In the genomic region with DNA sequence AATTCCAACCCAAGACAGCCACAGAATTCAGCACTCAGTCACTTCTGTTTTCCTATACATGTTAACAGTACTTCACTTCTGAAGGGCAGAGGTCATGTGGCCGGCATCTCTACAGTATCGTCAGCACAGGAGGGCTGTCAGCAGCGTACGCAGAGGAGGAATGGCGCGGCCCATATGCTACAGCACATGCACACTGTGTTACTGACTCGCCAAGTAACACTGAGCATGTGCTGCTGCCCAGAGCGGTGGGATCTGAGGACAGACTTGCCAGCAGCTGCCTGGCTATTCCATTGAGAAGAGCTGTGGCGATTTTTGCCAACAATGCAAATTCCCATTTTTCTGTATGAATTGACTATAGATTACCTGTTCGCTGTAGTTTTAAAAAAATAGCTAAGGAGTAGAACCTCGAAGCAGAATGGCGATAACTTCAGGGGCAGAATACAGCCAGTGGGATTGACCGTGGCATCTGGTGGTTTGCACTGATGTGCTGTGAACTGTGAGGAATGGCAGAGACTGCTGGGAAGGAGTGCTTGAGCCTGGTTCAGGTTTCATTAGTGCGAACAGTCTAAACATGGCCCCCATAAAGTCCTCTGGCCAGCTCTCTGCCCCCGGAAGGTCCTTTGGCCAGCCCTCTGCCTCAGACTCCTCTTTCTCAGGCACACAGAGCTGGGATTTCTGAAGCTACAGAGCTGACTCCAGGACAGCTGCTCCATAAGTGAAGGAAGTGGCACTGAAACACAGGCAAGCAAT, we compare ENCODE assay signal across 15 mouse cellular contexts.
A peak's percentile ranks its signal among the peaks of the same experiment; 100 is the strongest.
DNase-seq lines count a peak whose midpoint lies in the region; ATAC-seq and TF ChIP-seq lines count a peak whose summit lies in the region.
"Had no signal": no experiment of that assay in that cellular context is flagged by ENCODE, and none has a peak within 500 bp of the region (broad histone marks: within the 10 kb centered on the region; RNA-seq: fewer than 3 reads in every experiment).

No protein-coding gene starts in this region.

- H3K4me1 ChIP-seq in forebrain, embryonic 14.5 days (ENCODE audit: control insufficient read depth, insufficient read depth, low read length) = no peaks in the 10 kb centered on the region
- H3K4me1 ChIP-seq in forebrain, embryonic 10.5 days = peaks cover 46% of the 10 kb centered on the region
- peaks cover 18% of the 10 kb centered on the region for H3K4me1 ChIP-seq in forebrain, embryonic 16.5 days (replicated peaks; ENCODE audit: control insufficient read depth, insufficient read depth, low read length)
- peaks cover 38% of the 10 kb centered on the region for H3K4me1 ChIP-seq in limb, embryonic 14.5 days (ENCODE audit: control insufficient read depth, insufficient read depth, low read length)
- H3K4me1 ChIP-seq in heart, embryonic 12.5 days (replicated peaks) = peaks cover 19% of the 10 kb centered on the region

- H3K9me3 ChIP-seq in forebrain, embryonic 14.5 days (replicated peaks; ENCODE audit: control insufficient read depth, low read length) = no peaks in the 10 kb centered on the region
- H3K9me3 ChIP-seq in forebrain, embryonic 10.5 days = no peaks in the 10 kb centered on the region
- H3K9me3 ChIP-seq in forebrain, embryonic 16.5 days (ENCODE audit: control insufficient read depth, low read length) = no peaks in the 10 kb centered on the region
- no peaks in the 10 kb centered on the region for H3K9me3 ChIP-seq in limb, embryonic 14.5 days (ENCODE audit: control insufficient read depth, low read length)
- no peaks in the 10 kb centered on the region for H3K9me3 ChIP-seq in heart, embryonic 12.5 days (replicated peaks)
- H3K9me3 ChIP-seq: embryonic facial prominence, embryonic 12.5 days; heart, embryonic 10.5 days; hindbrain, embryonic 13.5 days had no signal

- peaks cover 25% of the 10 kb centered on the region for H3K27me3 ChIP-seq in forebrain, embryonic 14.5 days (replicated peaks; ENCODE audit: control insufficient read depth, insufficient read depth, low read length)
- peaks cover 68% of the 10 kb centered on the region for H3K27me3 ChIP-seq in forebrain, embryonic 10.5 days (ENCODE audit: poor library complexity, severe bottlenecking)
- H3K27me3 ChIP-seq in forebrain, embryonic 16.5 days (replicated peaks; ENCODE audit: control insufficient read depth, insufficient read depth, low read length) = peaks cover 8% of the 10 kb centered on the region; the same call in 1 of the 2 replicates
- H3K27me3 ChIP-seq in limb, embryonic 14.5 days (ENCODE audit: control insufficient read depth, insufficient read depth, low read length) = no peaks in the 10 kb centered on the region
- H3K27me3 ChIP-seq in heart, embryonic 12.5 days (replicated peaks) = no peaks in the 10 kb centered on the region
- H3K27me3 ChIP-seq: embryonic facial prominence, embryonic 12.5 days; hindbrain, embryonic 13.5 days had no signal

- WGBS in forebrain, embryonic 14.5 days = 79% methylated on average over 15 of the region's 15 CpGs
- 91% methylated on average over 15 of the region's 15 CpGs for WGBS in forebrain, embryonic 10.5 days
- WGBS in forebrain, embryonic 16.5 days = 67% methylated on average over 15 of the region's 15 CpGs
- 45% methylated on average over 15 of the region's 15 CpGs for WGBS in limb, embryonic 14.5 days
- WGBS in heart, embryonic 12.5 days = 63% methylated on average over 15 of the region's 15 CpGs

- DNase-seq in forebrain, embryonic 14.5 days (ENCODE audit: low spot score) = peak; percentile 35
- DNase-seq in forebrain, embryonic 10.5 days (ENCODE audit: extremely low spot score, low spot score) = no peak
- DNase-seq in layer of hippocampus, adult 11-12 months (ENCODE audit: low spot score) = peak; percentile 33
- DNase-seq in layer of hippocampus, adult 9-10 months (ENCODE audit: low spot score) = no peak
- DNase-seq in limb, embryonic 14.5 days (ENCODE audit: low spot score) = peak; percentile 44
- DNase-seq in thymus, postnatal 36 days = no peak
- DNase-seq: kidney, adult 9 months; lung, postnatal 10 days had no signal

- H3K9ac ChIP-seq in forebrain, embryonic 14.5 days (ENCODE audit: low read length) = no peak overlapping the region
- H3K9ac ChIP-seq in forebrain, embryonic 16.5 days (replicated peaks; ENCODE audit: low read depth, low read length) = no peak overlapping the region
- H3K9ac ChIP-seq in limb, embryonic 14.5 days (ENCODE audit: low read depth, low read length, severe bottlenecking) = no peak overlapping the region
- H3K9ac ChIP-seq in heart, embryonic 12.5 days = no peak overlapping the region
- H3K9ac ChIP-seq: embryonic facial prominence, embryonic 12.5 days; hindbrain, embryonic 13.5 days had no signal

- no peak overlapping the region for H3K27ac ChIP-seq in forebrain, embryonic 14.5 days (ENCODE audit: low read depth, low read length)
- no peak overlapping the region for H3K27ac ChIP-seq in forebrain, embryonic 10.5 days
- H3K27ac ChIP-seq in forebrain, embryonic 16.5 days (ENCODE audit: low read length) = no peak overlapping the region
- no peak overlapping the region; the same call in 1 of the 2 replicates for H3K27ac ChIP-seq in limb, embryonic 14.5 days (replicated peaks; ENCODE audit: low read depth, low read length)
- no peak overlapping the region for H3K27ac ChIP-seq in heart, embryonic 12.5 days (ENCODE audit: poor library complexity, severe bottlenecking)
- H3K27ac ChIP-seq: embryonic facial prominence, embryonic 12.5 days; heart, embryonic 10.5 days; hindbrain, embryonic 13.5 days had no signal

- no peak overlapping the region for H3K4me3 ChIP-seq in forebrain, embryonic 14.5 days (ENCODE audit: low read depth, low read length)
- no peak overlapping the region for H3K4me3 ChIP-seq in forebrain, embryonic 10.5 days
- H3K4me3 ChIP-seq in forebrain, embryonic 16.5 days (replicated peaks; ENCODE audit: low read length) = no peak overlapping the region
- no peak overlapping the region for H3K4me3 ChIP-seq in limb, embryonic 14.5 days (replicated peaks; ENCODE audit: low read length)
- no peak overlapping the region for H3K4me3 ChIP-seq in heart, embryonic 12.5 days
- H3K4me3 ChIP-seq: embryonic facial prominence, embryonic 12.5 days; heart, embryonic 10.5 days; hindbrain, embryonic 13.5 days had no signal

- ATAC-seq in forebrain, embryonic 14.5 days = peak; percentile 60; the same call in 1 of the 2 replicates
- ATAC-seq in forebrain, embryonic 16.5 days = peak; percentile 69; the same call in 1 of the 2 replicates
- peak; percentile 14; the same call in 1 of the 2 replicates for ATAC-seq in limb, embryonic 14.5 days (ENCODE audit: low FRiP score, low read depth)
- no peak for ATAC-seq in heart, embryonic 12.5 days (ENCODE audit: insufficient number of reproducible peaks, low FRiP score)
- ATAC-seq: midbrain, embryonic 16.5 days had no signal

- no peak for TF ChIP-seq POLR2A in limb, embryonic 14.5 days (IDR thresholded peaks at IDR 0.05; ENCODE audit: borderline replicate concordance, extremely low read depth, insufficient read depth, insufficient read length)

- H3K4me2 ChIP-seq in forebrain, embryonic 14.5 days (ENCODE audit: low read length) = no peak overlapping the region
- no peak overlapping the region for H3K4me2 ChIP-seq in forebrain, embryonic 16.5 days (ENCODE audit: low read length)
- H3K4me2 ChIP-seq in limb, embryonic 14.5 days (replicated peaks; ENCODE audit: low read depth, low read length, severe bottlenecking) = no peak overlapping the region
- no peak overlapping the region for H3K4me2 ChIP-seq in heart, embryonic 12.5 days
- H3K4me2 ChIP-seq: embryonic facial prominence, embryonic 12.5 days; hindbrain, embryonic 13.5 days; liver, embryonic 11.5 days had no signal

- no peaks in the 10 kb centered on the region for H3K36me3 ChIP-seq in forebrain, embryonic 14.5 days (ENCODE audit: control insufficient read depth, insufficient read depth, low read length)
- no peaks in the 10 kb centered on the region for H3K36me3 ChIP-seq in forebrain, embryonic 10.5 days (replicated peaks)
- H3K36me3 ChIP-seq in forebrain, embryonic 16.5 days (ENCODE audit: control insufficient read depth, insufficient read depth) = no peaks in the 10 kb centered on the region
- no peaks in the 10 kb centered on the region for H3K36me3 ChIP-seq in limb, embryonic 14.5 days (ENCODE audit: control insufficient read depth, insufficient read depth, low read length)
- H3K36me3 ChIP-seq in heart, embryonic 12.5 days = no peaks in the 10 kb centered on the region
- H3K36me3 ChIP-seq: embryonic facial prominence, embryonic 12.5 days; heart, embryonic 10.5 days; hindbrain, embryonic 13.5 days had no signal

Comparison
In these comparisons a context has a peak if more than half of its experiments do, and no peak if none do; other contexts are left out.
1. DNase-seq: peak in forebrain, embryonic 14.5 days (single experiment), layer of hippocampus, adult 11-12 months (single experiment) and limb, embryonic 14.5 days (single experiment); none in forebrain, embryonic 10.5 days (single experiment), layer of hippocampus, adult 9-10 months (single experiment) and thymus, postnatal 36 days (0 of 2).